Mouse (Mus musculus) megakaryocyte, embryonic 14.5 days (primary cell): Measurements from ENCODE around the gene Ttc39b.

Experiments used
- FLI1 ChIP-seq: IDR thresholded peaks from 2 replicates; pipeline ENCODE4 v1.6.1; 2012; ENCODE audit warnings: low read length, inconsistent platforms, mixed read lengths
- GATA1 ChIP-seq: IDR thresholded peaks from 3 replicates; pipeline ENCODE4 v1.6.1; 2012; ENCODE audit warnings: mixed read lengths, low read length, inconsistent platforms, borderline replicate concordance

DNA sequence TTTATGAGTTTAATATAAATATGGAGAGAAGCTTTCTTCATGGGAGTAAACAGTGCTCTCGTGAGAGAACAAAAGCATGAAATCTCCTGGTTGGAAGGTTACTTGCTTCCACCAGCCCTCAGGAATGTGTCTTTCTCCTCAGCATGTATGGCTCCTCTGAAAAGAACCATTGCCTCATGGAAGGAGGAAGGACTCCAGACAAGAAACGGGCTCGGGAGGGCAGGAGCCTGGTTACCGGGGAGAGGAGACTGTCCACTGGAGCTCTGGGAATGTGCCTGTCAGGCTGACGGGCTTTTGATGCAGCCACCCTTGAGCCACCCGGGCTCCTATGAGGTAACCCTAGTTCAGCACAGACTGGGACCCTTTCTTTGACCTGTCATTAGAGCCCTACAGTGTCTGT lies 137.6 kb downstream of the Ttc39b start:
- TF ChIP-seq FLI1 (no peak), GATA1 (no peak)
